Mouse (Mus musculus) thymus, postnatal 10 days (tissue): ENCODE measurements around the gene Atf2.
"Not testable (repeated sequence)": the region's sequence is repeated elsewhere in the genome, so short reads cannot be mapped to it uniquely, and the experiment has no call there.

Source experiments
- DNase-seq, 2 experiments: peaks; one replicate each; pipeline ENCODE4 v3.0.0; 2021; ENCODE audit warnings: low spot score in 2 of 2

The Atf2 gene

DNA sequence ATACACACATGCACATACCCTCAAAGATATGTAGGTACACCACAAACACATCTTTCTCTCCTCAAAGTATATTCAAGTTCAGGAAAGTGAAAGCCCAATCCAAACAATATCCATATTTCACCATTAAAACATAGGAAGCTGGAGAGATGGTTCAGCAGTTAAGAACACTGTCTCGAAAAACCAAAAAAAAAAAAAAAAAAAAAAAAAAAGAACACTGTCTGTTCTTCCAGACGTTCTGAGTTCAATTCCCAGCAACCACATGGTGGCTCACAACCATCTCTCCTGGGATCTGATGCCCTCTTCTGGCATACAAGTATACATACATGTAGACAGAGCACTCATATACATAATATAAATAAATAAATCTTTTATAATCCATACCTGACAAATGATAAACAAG is 6.4 kb downstream of the Atf2 start:
- DNase-seq = no peak

DNA sequence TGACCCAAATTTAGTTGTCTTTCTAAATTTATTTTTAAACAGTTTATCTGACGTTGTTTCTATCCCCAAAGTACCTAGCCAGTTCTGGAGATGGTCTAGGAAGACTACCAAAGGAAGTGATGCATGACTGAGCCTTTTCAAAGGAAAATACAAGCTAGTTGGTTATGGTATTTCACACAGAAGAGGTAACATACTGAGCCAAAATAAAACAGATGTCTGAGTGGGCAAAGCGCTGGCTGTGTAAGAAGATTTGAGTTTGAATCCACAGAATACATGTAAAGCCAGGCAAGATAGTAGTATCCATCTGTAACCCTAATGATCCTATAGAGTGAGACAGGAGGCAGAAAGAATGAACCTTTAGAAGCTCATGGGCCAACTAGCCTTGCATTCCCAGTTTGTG is 14.5 kb downstream of the Atf2 start:
- no peak for DNase-seq

DNA sequence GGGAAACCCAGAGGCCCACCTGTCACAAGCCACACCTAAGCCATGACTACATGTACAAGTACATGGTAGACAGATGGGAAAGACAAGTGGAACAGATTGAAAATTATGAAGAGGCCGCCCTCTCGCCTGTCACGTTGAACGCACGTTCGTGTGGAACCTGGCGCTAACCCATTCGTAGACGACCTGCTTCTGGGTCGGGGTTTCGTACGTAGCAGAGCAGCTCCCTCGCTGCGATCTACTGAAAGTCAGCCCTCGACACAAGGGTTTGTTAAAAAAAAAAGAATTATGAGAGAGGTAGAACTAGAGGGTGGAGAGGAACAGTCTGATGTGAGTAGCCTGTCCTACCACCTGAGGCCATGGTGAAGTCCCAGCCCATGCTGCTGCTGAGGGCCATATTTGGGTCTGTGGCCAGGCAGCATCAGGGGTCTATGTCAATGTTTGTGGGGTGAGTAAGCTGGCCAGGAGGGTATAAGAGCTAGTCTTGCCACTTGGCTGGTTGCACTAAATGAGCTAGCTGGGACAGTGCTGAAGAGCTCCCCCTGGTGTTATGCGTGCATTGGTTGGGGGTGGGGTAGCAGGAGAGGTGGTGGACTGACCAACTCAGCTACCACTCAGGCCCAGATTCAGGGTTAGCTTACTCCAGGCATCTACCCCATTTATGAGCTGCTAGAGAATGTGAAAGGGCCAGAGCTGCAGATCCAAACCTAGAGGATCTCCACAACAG is 24.5 kb downstream of the Atf2 start:
- DNase-seq = peak; percentile 22 to 44

DNA sequence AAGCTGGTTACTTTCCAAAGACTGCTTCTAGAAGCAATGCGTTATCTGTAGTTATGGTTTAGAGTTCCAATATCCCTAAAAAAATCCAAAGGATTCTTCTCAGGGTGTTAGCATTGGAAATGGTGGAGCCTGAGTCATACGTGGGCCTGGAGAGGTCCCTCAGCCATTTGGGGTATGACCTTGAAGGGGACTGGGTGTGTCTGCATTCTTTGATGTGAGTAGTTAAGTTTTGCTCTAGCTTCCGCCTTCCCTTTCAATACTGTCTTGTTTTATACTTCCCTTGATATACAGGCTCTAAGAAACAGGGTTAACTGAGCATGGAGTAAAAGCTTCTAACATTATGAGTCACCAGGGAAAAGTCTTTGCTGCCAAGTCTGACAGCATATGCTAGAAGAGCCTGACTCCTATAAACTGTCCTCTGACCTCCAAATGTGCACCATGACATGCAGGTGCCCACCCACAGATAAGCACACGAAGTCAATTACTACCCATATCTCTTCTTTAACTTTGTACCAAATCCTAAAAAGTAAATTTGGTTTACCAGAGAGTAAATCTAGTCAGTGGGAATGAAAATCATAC is 32.3 kb downstream of the Atf2 start:
- DNase-seq = no peak

DNA sequence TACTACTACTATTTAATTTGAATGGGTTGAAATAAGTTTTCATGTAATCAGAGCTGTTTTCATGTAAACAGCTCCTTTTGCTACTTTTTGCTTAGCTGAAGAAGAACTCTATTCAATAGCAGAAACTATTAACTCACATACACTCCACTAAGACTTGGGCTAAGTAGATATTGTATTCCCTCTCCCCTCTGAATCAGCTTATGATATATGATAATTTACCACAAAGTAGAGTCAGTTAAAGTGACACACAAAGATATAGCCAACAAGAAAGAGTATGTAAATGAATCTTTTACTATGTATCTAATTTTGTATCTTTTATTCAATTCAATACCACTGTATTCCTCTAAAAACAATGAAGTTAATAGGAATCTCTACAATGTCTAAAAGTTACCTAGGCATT is 35.1 kb downstream of the Atf2 start:
- no peak for DNase-seq

DNA sequence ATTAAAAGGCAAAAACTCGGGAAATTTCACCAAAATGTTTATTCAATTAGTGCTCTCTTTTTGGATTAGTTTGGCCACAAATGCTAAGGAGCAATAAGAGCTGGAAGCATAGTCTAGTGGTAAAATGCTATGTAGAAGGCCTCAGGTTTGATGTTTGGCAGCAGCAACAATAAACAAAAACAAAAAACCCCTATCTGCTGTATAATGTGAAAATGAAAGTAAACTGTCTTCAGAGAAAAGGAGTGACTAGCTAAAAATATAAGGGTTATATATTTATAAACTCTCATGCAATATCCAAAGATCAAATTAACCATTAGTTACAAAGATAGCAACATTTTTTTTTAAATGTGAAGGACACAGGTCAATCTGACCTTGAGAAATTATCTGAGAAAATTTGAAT is 36.2 kb downstream of the Atf2 start:
- no peak for DNase-seq

DNA sequence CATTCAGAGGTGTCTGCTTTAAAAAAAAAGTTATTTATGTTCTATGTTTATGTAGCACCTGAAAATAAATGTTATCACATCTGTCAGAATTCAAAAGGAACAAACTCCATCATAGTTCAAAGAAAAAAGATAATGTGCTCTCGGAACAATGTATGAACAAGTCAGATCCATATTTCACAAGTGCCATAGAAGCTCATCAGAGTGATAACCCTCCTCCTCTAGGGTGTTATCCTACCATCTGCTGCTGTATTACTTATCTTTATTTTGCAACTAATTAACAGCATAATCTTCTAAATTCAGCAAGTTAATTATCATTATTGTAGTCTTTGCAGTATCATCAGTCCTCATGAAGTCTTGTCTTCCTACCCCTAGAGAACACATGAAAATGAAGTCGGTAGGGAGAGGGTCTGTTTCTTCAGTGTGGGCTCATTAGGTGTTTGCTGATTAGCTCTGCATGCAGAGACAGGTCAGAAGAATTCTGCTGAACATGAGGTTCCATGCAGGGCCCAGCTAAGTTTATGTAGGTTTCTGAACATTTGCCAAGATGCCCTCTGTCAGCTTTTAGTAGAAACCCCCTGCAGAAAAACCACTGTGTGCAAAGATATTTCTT is 57.9 kb downstream of the Atf2 start:
- DNase-seq = no peak

DNA sequence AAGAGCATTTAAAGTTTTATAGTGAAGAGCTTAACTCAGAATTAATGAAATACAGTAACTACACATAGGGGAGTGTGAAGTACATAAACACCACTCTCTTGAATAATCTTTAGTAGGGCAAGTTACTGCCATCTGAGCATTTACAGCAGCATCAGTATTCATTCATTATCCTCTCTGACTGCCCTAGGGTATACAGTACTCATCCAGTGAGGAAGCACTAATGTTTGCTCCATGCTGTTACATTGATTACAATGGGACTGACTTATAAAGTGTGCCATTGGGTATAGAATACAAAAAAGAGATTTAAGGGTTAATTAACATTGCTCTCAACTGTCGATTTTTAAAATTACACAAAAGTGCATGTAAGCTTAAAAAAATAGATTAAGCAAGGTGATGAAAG is 59.2 kb downstream of the Atf2 start:
- DNase-seq = no peak

DNA sequence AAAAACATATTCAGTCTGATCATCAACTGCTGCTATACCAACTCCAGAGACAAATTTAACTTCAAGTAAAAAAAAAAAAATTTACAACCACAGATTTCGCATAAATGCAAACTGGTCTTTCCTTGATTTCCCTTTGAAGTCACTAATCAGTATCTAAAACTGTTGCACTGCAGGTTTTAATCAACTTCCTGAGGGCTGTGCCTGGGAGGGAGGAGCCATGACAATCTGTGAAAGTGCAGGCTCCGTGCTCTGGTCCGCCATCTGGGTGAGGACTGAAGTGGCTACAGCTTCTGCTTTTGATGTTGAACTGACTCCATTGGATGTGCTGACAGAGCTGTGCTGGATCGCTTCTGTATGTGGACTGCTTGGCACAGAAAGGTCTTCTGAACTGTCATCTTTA is 73.7 kb downstream of the Atf2 start:
- no peak for DNase-seq

DNA sequence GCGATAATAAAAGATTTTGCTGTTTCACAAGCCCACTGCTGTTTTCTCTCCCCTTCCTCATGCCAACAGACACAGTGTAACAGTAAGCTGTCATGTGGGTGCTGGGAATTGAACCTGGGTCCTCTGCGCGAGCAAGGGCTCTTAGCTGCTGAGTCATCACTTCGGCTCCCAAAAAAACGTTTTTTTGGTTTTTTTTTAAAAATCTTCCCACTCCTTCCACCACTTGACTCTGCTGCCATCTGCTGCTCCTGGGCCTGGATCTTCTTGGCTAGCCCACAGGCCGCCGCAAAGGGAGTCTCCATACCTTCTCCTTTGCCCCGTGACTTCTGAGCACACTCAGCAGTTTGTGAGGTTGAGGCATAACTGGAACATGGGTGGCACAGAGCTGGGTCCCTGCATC is 84.8 kb downstream of the Atf2 start:
- DNase-seq = no peak

DNA sequence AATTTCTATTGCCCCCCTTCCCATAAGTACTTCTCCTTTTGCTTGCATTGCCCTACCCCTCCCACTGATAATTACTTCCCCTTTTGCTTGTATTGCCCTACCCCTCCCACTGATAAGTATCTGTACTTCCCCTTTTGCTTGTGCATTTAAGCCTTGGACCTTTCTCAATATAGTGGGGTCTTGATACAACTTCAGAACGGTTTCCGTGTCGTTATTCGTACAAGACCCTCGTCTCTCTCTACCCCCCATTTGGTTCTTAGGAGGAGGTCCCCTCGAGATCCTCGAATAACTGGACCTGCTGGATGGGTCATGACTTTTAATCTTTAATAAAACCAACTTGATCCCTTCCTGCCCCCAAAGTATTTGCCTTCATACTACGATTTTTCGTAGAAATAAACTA is 92.3 kb downstream of the Atf2 start:
- not testable (repeated sequence) for DNase-seq

DNA sequence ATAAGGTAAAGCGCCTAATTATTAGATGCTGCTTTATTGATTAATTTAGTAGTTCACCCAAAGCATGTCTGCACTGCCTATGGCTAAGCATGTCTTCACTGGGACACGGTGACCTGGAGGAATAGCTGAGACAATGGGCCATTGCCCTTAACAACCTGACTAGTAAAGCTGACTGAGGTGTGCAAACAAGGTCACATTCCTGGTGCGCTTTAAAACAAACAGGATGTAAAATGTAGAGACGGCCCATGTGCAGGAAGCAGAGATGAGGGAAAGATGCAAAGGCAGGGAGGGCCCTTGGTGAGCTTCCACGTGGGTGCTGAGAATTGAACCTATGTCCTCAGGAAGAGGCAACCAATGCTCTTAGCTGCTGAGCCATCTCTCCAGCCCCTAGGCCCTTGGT is 93.7 kb downstream of the Atf2 start:
- no peak for DNase-seq

DNA sequence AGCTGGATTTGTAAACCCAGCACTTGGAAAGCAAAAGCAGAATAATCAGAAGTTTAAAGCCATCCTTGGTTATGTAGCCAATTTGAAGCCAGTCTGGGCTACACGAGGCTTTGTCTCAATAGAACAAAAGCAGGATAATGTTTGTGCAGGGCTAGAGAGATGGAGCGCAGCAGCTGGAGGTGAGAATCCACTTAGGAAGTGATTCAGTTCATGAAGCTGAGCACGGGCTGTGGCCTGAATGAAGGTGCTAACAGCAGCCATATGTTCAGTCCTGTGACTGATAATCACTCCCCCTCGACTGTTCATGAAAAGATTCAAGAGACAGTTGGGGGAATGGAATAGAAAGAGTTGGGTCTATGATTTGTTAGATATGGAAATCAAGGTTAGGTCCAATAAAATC is 94.3 kb downstream of the Atf2 start:
- DNase-seq = no peak

DNA sequence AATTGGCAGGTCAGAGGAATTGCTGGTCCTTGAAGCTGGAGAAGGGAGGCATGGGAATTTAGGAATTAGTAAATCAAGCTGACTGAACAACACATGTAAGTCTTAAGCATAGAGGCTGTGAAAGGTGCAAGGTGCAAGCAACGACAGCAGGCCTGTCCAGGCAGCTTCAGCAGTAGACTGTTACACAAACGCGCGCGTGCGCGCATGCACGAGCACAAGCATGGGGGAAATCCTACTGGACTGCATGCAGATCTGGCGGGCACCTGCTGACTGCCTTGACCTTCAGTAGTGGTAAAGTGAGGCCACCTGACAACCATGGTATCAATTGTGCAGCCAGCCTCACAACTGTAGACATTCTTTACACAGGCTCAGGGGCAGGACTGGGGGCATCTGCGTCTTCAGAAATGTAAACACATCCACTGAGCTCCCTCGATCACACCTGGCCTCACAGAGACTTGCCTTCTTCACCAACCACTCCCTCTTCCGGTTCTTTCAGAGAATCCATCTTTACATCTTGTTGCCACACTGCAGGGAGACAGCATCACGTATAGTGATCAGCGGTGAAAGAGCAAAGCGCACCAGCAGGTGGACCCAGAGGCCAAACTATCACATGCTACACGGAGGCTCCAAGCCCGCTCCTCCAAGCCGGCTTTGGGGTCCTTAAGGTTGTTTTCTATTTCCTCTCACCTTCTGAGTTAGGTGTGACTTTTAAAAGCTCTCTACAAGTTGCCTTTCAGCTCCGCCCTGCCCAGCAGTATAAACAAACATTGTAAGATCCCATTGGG is 100.4 kb downstream of the Atf2 start:
- DNase-seq = peak; percentile 36 to 49

DNA sequence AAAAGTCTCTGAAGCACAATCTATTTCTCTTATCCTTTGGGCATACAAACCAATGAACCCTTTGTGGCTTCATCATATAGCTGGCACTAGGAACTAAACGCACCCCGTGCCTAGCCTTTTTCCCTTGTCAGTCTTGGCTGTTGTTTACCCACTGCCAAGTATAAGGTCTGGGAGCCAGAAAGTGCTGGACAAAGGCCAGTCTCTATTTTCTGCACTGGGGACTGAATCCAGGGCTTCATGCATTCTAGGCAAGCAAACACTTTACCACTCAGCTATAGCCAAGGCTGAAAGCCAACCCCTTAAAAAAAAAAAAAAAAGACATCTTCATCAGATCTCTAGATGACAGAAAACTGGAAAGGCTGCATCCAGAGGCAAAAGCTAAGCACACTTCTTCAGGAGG is 102.1 kb downstream of the Atf2 start:
- DNase-seq = no peak

DNA sequence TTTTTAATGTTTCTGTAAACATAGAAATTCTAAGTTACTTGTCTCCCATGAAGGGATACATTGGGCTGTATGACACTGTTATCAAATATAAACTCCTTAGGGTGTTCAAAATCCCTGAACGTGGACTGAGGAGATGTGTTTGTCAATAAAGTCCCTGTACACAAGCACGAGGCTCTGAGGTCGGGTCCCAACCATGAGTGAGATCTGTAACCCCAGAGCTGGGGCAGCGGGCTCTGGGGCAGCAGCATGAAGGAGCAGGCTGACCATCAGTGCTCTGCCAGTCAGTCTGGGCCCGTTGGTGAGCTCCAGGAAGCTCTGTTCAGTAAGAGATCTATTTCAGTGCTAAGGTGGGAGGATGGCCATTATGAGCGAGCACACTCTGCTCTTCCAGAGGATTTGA is 104.0 kb downstream of the Atf2 start:
- no peak for DNase-seq

DNA sequence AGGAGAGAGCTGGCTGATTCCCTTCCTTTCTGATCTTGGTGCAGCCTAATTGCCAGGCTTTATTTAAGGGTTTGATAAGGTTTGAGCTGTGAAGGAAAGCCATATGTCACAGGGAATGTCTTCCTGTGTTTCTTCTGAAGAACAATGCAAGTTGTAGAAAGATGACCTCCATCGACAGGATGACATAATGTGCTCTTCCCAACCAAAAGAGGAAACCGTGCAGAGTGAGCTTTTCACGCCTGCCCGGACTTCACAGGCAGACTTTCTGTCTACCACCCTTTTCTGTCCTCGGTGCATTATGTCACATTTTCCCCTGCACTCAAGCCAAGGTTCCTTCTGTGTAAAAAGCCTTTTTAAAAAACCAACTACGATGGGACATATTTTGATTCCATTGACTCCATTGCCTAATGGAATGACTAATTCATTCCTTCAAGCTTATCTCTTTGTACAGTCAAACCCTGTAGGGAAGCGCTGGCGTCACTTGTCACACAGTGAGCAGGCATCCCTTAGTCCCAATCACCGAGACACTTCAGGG is 110.0 kb downstream of the Atf2 start:
- no peak for DNase-seq

DNA sequence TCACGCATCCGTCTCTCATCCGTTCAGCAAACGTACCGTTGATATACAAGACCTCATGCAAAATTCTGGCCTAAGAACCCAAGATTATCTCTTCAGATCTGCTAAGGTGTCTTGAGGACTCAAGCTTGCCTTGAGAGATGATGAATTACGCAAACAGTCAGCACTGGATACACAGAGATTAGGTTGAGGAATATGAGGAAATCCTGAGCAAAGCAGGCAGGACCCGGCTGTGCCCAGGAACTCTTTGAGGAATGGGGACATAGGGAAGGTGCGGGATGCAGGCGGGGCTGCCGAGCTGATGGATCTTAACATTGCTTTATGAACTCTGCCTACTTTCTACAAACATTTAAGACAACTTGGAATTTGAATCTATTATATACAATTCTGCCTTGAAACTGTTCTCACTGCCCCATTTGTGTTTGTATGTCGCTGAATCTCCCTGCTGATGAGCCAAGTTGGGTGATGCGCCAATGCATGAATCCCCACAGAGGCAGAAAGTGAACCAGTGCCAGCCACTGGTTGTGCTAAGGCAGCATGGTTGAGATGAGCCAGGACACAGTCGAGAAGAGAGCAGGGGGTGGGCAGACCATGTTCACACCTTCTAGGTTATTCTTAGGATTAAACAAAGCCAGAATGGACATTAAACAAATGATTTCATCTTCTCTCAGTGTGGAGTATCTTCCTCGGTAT is 112.0 kb downstream of the Atf2 start:
- DNase-seq = no peak

DNA sequence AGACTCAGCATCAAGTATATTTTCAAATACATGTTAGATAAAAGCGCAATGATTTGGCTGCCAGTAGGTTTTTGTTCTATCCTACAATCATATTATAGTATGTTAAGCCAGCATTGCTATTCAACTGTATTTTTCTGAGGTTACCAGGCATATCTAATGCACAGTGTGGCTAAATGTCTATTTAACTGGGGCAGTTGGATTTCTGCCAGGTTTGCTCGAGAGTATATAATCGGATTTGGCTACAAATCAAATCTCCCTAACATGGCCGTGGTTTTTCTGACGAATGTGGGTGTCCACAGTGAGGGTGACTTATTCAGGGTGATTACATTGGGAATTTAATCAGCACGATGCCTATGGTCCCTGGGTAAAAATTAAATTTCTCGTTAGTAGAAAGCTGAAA is 112.6 kb downstream of the Atf2 start:
- DNase-seq = no peak

DNA sequence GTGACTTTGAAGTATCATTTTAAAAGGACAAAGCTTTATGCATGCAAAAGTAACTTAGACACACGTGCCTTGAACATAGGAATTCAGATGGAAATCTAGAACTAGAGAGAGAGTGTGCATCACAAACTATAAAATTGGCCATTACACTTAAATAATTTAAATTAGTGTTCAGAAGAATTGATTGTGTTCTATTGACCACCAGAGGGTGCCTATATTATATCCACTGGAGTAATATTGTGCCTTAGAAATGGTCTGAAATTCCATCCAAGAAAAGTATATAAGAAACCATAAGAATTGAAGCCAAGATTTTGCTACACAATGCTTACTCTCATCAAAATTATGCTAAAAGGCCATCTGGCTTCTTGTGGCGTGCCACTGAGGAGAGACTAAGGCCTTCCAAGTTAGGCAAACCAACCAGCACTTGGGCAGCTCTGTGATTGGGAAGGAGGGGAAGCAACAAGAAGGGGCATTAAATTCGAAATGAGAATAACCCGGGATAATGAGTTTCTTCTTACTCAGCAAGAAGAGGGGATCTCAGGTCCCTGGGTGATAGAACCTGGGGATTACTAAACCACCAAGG is 113.3 kb downstream of the Atf2 start:
- DNase-seq = no peak

DNA sequence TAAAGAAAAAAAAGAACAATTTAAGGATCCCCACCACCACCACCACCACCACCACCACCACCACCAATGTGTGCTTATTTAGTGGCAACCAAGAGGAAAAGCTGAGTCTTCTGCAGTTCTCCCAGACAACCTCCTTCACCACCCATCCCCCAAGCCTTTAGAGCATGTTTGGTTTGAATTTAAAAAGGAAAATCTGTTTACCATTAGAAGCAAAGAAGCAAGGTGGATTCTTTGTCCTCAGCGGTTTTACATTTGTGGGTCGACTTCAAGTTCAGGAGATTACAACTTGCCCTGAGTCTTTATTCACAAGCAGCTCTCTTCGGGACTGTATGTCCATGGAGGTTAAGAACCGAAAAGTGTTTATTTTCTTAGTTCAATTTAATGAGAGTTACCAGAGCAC is 115.5 kb downstream of the Atf2 start:
- DNase-seq = no peak
